Mouse (Mus musculus) A20 (cell line): ENCODE results near the gene Cyp1a2.
"Not testable (repeated sequence)": the region's sequence is repeated elsewhere in the genome, so short reads cannot be mapped to it uniquely, and the experiment has no call there.

Experiments used
- DNase-seq: peaks from one replicate; pipeline ENCODE4 v3.0.0-alpha.2; 2011; ENCODE audit warnings: low read depth, low spot score

The Cyp1a2 gene

GRCm38 (mm10) chr9:57683520-57683919, at the start of gene Cyp1a2:
Gene Cyp1a2 (minus strand): TSS chr9:57683703.
- no peak for DNase-seq

GRCm38 (mm10) chr9:57728312-57728711, 44.8 kb upstream of the Cyp1a2 start:
- peak; percentile 20 for DNase-seq

DNA sequence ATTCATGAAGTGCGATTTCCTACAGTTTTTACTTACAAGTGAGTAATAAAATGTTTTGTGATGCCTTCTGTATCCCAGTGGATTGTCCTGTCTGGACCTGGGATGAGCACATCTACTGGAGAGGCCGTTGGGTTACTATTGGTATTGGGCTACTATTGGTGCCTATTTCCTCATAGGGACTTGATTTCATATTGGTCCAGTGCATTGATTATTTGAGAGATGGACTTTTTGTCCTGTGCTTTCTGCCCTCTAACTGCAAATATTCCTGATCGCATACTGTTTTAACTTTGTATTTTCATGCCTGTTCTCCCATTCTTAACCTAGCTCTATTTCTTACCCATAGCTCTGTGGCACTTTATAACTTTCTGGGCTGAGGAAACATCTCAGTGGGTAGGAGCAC, 41.2 kb upstream of the Cyp1a2 start:
- no peak for DNase-seq

DNA sequence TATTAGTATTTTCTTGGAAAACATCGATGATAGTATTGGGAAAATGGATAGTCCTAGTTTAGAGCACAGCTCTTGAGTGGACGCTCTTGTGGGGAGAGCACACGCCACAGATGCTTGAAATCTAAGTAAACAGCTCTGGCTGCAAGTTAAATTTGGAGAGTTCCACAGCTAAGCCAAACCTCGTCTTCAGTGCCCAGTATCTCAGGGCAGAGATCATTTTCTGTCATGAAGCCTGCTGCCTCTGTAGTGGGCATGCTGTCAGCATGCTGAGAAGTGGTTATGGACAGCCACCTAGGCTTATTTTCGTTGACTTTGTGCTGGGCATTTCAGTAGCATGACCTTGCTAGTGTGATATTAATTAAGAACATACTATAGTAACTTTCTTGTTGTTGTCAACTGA, 40.3 kb upstream of the Cyp1a2 start:
- no peak for DNase-seq

- DNase-seq: no peak
Observed at GRCm38 (mm10) chr9:57723315-57723715, 39.8 kb upstream of the Cyp1a2 start.

DNA sequence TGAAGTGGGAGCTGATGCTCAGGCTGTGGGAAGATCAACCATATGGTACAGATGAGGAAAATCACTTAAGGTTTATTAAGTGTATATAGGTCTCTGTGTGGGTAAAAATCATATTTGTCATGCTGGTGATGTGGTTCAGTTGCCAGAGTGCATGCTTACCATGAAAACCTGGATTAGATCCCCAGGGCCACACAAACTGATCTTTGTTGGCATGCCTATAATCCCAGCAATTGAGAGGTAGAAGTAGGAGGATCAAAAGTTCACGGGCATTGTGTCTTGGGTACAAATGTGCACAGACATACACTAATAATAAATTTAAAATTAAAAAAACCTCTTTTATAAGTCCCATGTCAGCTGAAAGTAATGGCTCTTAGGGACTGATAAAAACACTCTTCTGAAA, 38.9 kb upstream of the Cyp1a2 start:
- no peak for DNase-seq

DNA sequence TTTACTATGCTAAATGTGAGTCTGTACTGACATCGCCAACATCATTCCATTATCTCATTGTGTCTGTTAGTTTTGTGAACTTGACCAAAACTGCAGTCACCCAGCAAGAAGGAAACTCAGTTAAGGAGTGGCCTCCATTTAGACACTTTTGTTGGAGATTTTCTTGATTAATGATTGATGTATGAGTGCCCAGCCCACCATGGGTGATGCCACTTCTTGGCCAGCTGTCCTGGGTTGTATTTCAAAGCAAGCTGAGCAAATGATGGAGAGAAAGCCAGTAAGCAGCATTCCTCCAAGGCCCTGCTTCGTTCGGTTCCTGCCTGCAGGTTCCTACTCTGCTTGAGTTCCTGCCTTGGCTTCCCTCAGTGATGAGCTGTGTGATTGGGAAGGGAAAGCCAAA, 37.2 kb upstream of the Cyp1a2 start:
- DNase-seq: no peak

DNA sequence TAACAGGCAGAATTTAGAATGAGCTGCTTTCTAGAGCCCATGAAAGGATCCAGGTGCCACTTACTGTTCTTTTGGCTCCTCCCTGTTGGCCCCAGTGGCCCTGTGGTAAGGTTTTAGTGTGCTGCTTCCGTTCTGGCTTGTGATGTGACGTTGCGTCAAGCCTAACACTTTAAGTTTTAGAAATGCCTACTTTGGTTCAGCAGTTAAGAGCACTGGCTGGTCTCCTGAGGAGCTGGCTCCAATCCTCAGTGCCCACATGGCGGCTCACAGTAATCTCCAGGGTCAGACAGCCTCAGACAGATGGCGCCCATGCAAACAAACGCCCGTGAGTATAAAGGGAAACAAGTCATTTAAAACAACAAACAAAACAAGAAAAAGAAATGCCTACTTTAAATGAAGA, 34.9 kb upstream of the Cyp1a2 start:
- no peak for DNase-seq

GRCm38 (mm10) chr9:57712194-57712593, 28.7 kb upstream of the Cyp1a2 start:
- no peak for DNase-seq

DNA sequence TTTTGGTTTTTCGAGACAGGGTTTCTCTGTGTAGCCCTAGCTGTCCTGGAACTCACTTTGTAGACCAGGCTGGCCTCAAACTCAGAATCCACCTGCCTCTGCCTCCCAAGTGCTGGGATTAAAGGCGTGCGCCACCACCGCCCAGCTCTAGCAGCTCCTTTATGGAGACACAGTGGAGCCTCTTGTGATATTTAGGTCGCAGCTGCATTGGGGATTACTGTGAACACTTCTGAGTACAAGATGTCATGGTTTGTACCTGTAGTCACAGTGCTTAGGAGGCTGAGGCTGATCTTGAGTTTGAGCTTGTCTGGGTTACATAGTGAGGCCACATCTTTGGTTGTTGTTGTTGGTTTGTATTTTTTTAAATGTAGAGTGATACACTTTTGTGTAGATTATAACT, 26.7 kb upstream of the Cyp1a2 start:
- not testable (repeated sequence) for DNase-seq

DNA sequence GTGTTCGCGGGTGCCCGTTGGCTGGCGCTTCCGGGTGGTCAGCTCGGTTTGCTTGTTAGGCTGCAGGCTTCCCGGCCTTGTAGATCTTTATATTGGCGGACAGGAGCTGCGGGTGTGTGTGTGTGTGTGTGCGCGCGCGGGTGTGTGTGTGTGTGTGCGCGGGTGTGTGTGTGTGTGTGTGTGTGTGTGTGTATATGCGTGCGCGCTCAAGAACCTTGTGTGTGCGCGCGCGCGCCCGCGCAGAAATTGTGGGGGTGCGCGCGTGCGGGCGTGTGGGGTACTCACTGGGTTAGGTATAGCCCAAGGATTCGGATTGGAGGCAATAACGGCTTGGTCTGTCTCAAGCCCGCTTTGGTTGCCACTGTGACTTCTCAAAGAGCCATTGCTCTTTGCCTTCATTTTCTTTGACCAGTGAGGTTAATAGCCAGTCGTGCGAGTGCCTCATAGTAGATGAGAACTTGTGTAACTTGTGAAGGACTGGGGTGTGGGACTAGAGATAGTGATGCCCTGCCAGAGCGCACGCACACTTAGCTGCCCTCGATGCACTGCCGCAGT, 25.3 kb upstream of the Cyp1a2 start:
- DNase-seq: peak; percentile 86

GRCm38 (mm10) chr9:57708068-57708719, 24.7 kb upstream of the Cyp1a2 start, which contains the start of gene Edc3:
Gene Edc3 (plus strand): TSS chr9:57708540.
- DNase-seq: peak; percentile 95

DNA sequence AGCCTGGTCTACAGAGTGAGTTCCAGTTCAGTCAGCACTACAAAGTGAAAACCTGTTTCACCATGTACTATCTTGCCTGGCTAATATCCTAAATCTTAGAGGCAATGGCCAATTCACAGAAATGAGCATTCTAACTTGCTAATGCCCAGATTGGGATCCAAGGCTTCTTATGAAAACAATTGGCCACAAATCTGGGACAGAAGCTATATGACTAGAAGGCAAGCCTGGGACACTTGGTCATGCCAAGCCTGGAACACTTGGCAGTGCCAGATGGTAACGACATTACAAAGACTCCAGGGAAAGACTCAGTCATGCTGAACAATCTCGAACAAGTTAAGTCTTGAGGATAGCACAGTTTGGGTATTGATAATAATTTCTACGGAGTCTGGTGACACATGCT, 23.0 kb upstream of the Cyp1a2 start:
- no peak for DNase-seq

DNA sequence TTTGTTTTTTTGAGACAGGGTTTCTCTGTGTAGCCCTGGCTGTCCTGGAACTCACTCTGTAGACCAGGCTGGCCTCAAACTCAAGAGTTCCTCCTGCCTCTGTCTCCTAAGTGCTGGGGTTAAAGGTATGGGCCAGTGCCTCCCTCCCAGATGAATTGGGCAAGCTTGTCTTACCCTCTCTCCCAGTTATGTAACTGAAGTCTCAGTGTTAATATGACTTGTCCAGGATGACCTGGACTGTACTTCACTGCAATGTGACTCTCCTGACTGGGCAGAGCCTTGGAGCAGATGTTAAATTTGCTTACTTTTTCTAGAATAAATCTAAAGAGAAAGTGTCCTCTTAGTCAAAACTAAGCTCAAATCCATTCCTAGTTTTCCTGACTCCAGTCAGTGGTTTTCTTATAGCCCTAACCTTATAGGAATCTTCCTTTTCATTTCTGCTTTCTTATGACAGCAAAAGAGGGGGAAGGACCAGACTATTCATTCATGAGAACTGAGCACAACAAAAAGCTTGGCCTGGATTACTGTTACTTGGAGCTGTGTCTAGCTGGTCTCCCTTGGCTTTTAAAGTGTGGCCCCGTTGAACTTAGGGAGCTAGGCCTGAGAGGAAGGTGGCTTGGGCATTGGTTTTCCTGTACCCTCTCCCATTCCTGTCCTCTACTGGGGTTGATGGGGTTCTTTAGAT, 15.1 kb upstream of the Cyp1a2 start:
- DNase-seq: peak; percentile 17

- no peak for DNase-seq
Observed at GRCm38 (mm10) chr9:57697380-57697779, 13.9 kb upstream of the Cyp1a2 start.

GRCm38 (mm10) chr9:57696380-57697285, 13.1 kb upstream of the Cyp1a2 start:
- no peak for DNase-seq

- DNase-seq: no peak
Observed at GRCm38 (mm10) chr9:57694108-57694507, 10.6 kb upstream of the Cyp1a2 start.

DNA sequence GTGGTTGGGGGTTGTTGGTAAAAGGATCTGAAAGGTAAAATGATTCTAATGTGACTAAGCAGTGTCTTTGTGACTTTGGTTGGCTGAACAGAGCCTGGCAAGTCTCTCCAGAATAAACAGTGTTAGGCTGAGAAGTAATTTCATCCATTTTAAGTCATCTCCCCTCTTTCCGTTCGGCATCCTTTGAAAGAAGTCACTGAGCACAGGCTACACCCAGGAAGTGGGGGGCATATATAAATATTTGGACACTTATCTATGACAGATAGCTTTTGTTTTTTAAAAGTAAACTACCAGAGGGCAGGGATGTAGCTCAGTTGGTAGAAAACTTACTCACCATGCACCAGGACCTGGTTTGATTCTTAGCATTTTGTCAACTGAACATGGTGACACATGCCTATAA, 5.1 kb upstream of the Cyp1a2 start:
- DNase-seq: no peak

DNA sequence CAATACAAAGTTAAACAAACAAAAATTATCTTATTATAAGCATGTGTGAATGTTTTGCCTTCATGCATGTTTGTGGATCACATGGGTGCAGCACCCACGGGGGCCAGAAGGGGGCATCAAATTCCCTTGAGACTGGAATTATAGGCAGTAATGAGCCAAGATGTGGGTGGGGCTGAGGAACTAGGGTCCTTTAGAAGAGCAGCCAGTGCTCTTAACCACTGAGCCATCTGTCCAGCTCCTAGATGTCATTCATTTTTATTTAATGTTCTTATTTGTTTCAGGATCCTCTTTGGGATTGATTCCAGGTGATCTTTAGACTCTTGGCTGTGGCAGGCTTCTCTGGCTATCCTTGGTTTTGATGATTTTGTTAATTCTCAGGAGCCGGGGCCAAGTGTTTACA, 4.7 kb upstream of the Cyp1a2 start:
- DNase-seq: peak; percentile 42

DNA sequence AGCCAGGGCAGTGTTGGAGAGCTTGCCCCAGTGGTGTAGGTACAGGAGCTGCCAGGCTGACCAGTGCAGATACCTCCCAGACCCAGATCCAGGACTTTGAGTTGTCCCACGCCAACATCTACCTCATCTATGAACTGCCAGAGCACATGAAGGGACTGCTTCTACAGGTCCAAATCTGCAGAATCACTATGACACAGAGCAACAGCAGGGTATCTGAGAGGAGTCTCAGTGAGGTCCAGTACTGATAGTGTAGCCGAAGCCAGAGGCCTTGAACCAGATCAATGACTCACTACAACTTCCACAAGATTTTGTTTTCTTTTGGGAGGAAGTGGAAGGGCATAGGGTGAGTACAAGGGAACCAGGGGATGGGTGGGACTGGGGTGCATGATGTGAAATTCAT, 4.2 kb upstream of the Cyp1a2 start, which contains the start of gene Cyp1a1:
Gene Cyp1a1, plus strand, starts transcription at position 178 of the 400 bp plus-strand sequence.
- DNase-seq: no peak

GRCm38 (mm10) chr9:57686011-57686410, 2.5 kb upstream of the Cyp1a2 start:
- no peak for DNase-seq

GRCm38 (mm10) chr9:57681411-57681810, 2.1 kb downstream of the Cyp1a2 start:
- DNase-seq: no peak
